Mouse (Mus musculus): ENCODE data around the gene Ccdc86. TPM values are rescaled to one million over a fixed set of nuclear protein-coding genes. Genes with fewer than 3 reads are reported as not detected.

Ccdc86 gene
- total RNA-seq, 2 experiments from 2014 or later = 8.9 to 9.5 TPM

GRCm38 (mm10) chr19:10952021-10952939 lies 3.2 kb upstream of the Ccdc86 start:
- DNase-seq (ENCODE audit: low spot score in 2 of 2) = peak in 1 of 2 experiments; percentile 26

GRCm38 (mm10) chr19:10949558-10949957 lies 492 bp upstream of the Ccdc86 start:
- no peak for DNase-seq (ENCODE audit: low spot score in 2 of 2)

GRCm38 (mm10) chr19:10948416-10948815 lies 650 bp downstream of the Ccdc86 start:
- DNase-seq (ENCODE audit: low spot score in 2 of 2) = no peak

- no peak for DNase-seq (ENCODE audit: low spot score in 2 of 2)
These were observed 1.8 kb downstream of the Ccdc86 start for GRCm38 (mm10) chr19:10947219-10947618.

GRCm38 (mm10) chr19:10946506-10946905 lies 2.6 kb downstream of the Ccdc86 start:
- DNase-seq (ENCODE audit: low spot score in 2 of 2) = no peak

- no peak for DNase-seq (ENCODE audit: low spot score in 2 of 2)
These were observed 5.1 kb downstream of the Ccdc86 start for GRCm38 (mm10) chr19:10943955-10944354.

- peak in 1 of 2 experiments; percentile 33 for DNase-seq (ENCODE audit: low spot score in 2 of 2)
These were observed 8.1 kb downstream of the Ccdc86 start for GRCm38 (mm10) chr19:10940801-10941457.

- DNase-seq (ENCODE audit: low spot score in 2 of 2) = peak; percentile 58 to 65
These were observed 8.8 kb downstream of the Ccdc86 start for GRCm38 (mm10) chr19:10940097-10940800.

- no peak for DNase-seq (ENCODE audit: low spot score in 2 of 2)
These were observed 10.3 kb downstream of the Ccdc86 start for GRCm38 (mm10) chr19:10938771-10939170.

GRCm38 (mm10) chr19:10937110-10937563 lies 11.9 kb downstream of the Ccdc86 start, which contains the start of gene Ptgdr2:
Ptgdr2 (plus strand) TSS chr19:10937160.
- no peak for DNase-seq (ENCODE audit: low spot score in 2 of 2)

- no peak for DNase-seq (ENCODE audit: low spot score in 2 of 2)
These were observed 13.0 kb downstream of the Ccdc86 start for GRCm38 (mm10) chr19:10936077-10936476.

GRCm38 (mm10) chr19:10935029-10935428 lies 14.0 kb downstream of the Ccdc86 start:
- DNase-seq (ENCODE audit: low spot score in 2 of 2) = peak in 1 of 2 experiments; percentile 41

GRCm38 (mm10) chr19:10930641-10931040 lies 18.4 kb downstream of the Ccdc86 start:
- no peak for DNase-seq (ENCODE audit: low spot score in 2 of 2)

GRCm38 (mm10) chr19:10926666-10927065 lies 22.4 kb downstream of the Ccdc86 start:
- DNase-seq (ENCODE audit: low spot score in 2 of 2) = no peak

- DNase-seq (ENCODE audit: low spot score in 2 of 2) = no peak
These were observed 22.9 kb downstream of the Ccdc86 start for GRCm38 (mm10) chr19:10926123-10926621.

- no peak for DNase-seq (ENCODE audit: low spot score in 2 of 2)
These were observed 24.8 kb downstream of the Ccdc86 start for GRCm38 (mm10) chr19:10924220-10924619.

- no peak for DNase-seq (ENCODE audit: low spot score in 2 of 2)
These were observed 28.0 kb downstream of the Ccdc86 start for GRCm38 (mm10) chr19:10921058-10921457.

GRCm38 (mm10) chr19:10920532-10920931 lies 28.5 kb downstream of the Ccdc86 start, which contains the start of gene Zp1:
Zp1 (minus strand) TSS chr19:10920632.
- DNase-seq (ENCODE audit: low spot score in 2 of 2) = no peak

GRCm38 (mm10) chr19:10918321-10918991 lies 30.6 kb downstream of the Ccdc86 start:
- no peak for DNase-seq (ENCODE audit: low spot score in 2 of 2)

- no peak for DNase-seq (ENCODE audit: low spot score in 2 of 2)
These were observed 32.6 kb downstream of the Ccdc86 start for GRCm38 (mm10) chr19:10916506-10916905.

GRCm38 (mm10) chr19:10914870-10915269 lies 34.2 kb downstream of the Ccdc86 start:
- no peak for DNase-seq (ENCODE audit: low spot score in 2 of 2)
